7 mouse cellular contexts compared by ENCODE assay signal in genomic region chr19:46929044-46929587, GRCm38 (mm10).
A peak's percentile ranks its signal among the peaks of the same experiment; 100 is the strongest.
DNase-seq lines count a peak whose midpoint lies in the region; ATAC-seq lines count a peak whose summit lies in the region.

No protein-coding gene starts in this region.

- H3K27me3 ChIP-seq in embryonic facial prominence, embryonic 13.5 days = no peaks in the 10 kb centered on the region
- H3K27me3 ChIP-seq in limb, embryonic 15.5 days = no peaks in the 10 kb centered on the region
- H3K27me3 ChIP-seq in forebrain, embryonic 10.5 days (ENCODE audit: poor library complexity, severe bottlenecking) = no peaks in the 10 kb centered on the region

- 25% methylated on average over 6 of the region's 6 CpGs for WGBS in embryonic facial prominence, embryonic 13.5 days
- 19% methylated on average over 6 of the region's 6 CpGs for WGBS in limb, embryonic 15.5 days
- 79% methylated on average over 6 of the region's 6 CpGs for WGBS in forebrain, embryonic 10.5 days

- no peak for ATAC-seq in embryonic facial prominence, embryonic 13.5 days (ENCODE audit: insufficient number of reproducible peaks, insufficient read depth, low FRiP score, low TSS enrichment, low read depth)
- ATAC-seq in limb, embryonic 15.5 days (ENCODE audit: insufficient number of reproducible peaks, low FRiP score, low TSS enrichment, low read depth) = 0 out of 2 replicates have a peak, but pooled peaks have one; percentile 14

- H3K36me3 ChIP-seq in embryonic facial prominence, embryonic 13.5 days = no peaks in the 10 kb centered on the region
- H3K36me3 ChIP-seq in limb, embryonic 15.5 days = no peaks in the 10 kb centered on the region
- no peaks in the 10 kb centered on the region for H3K36me3 ChIP-seq in forebrain, embryonic 10.5 days (replicated peaks)

- intact Hi-C loops in heart, postnatal 10 days (cut with DNase I) = loop anchor here (5.0 kb wide), 1 partner anchor 33 kb away; no protein-coding TSS in a partner anchor

- H3K4me3 ChIP-seq in embryonic facial prominence, embryonic 13.5 days = no peak overlapping the region
- no peak overlapping the region for H3K4me3 ChIP-seq in limb, embryonic 15.5 days
- no peak overlapping the region for H3K4me3 ChIP-seq in forebrain, embryonic 10.5 days

- H3K27ac ChIP-seq in embryonic facial prominence, embryonic 13.5 days = peak overlapping the region; percentile 73
- peak overlapping the region; percentile 2 for H3K27ac ChIP-seq in limb, embryonic 15.5 days
- H3K27ac ChIP-seq in forebrain, embryonic 10.5 days = no peak overlapping the region

- no peak overlapping the region for H3K9ac ChIP-seq in embryonic facial prominence, embryonic 13.5 days
- H3K9ac ChIP-seq in limb, embryonic 15.5 days = no peak overlapping the region

- no peaks in the 10 kb centered on the region for H3K9me3 ChIP-seq in embryonic facial prominence, embryonic 13.5 days
- no peaks in the 10 kb centered on the region for H3K9me3 ChIP-seq in limb, embryonic 15.5 days
- H3K9me3 ChIP-seq in forebrain, embryonic 10.5 days = no peaks in the 10 kb centered on the region

- peaks cover 31% of the 10 kb centered on the region for H3K4me1 ChIP-seq in embryonic facial prominence, embryonic 13.5 days
- peaks cover 10% of the 10 kb centered on the region for H3K4me1 ChIP-seq in limb, embryonic 15.5 days
- H3K4me1 ChIP-seq in forebrain, embryonic 10.5 days = peaks cover 13% of the 10 kb centered on the region

- H3K4me2 ChIP-seq in embryonic facial prominence, embryonic 13.5 days = peak overlapping the region; percentile 24
- H3K4me2 ChIP-seq in limb, embryonic 15.5 days = no peak overlapping the region

- DNase-seq in 3T3-L1 (ENCODE audit: low read depth, low spot score) (peak; percentile 96), A20 (ENCODE audit: low read depth, low spot score) (peak; percentile 30)
- peak; percentile 90 to 94 for DNase-seq in heart, postnatal 10 days
- peak; percentile 32 for DNase-seq in right cerebral cortex, postnatal 4 days
- no peak for DNase-seq in forebrain, embryonic 10.5 days (ENCODE audit: extremely low spot score, low spot score)
